Mouse (Mus musculus) forebrain, postnatal 0 days (tissue): ENCODE results near the gene Ccdc33. TPM values are rescaled to one million over a fixed set of nuclear protein-coding genes. Genes with fewer than 3 reads are reported as not detected.

Experiments
- ATAC-seq: fragments of 200-750 bp; cut with Nextera tagmentation; 2 replicates; pipeline ENCODE4 v1.8.0; 2017; ENCODE audit warnings: mild to moderate bottlenecking, moderate library complexity
- DNase-seq: peaks from one replicate; pipeline ENCODE4 v3.0.0-alpha.2; 2015
- H3K27ac ChIP-seq: fragments of 300-500 bp; sonication (generic); 2 replicates; pipeline ENCODE4 v1.5.1; 2014; ENCODE audit warnings: low read depth, mild to moderate bottlenecking, antibody characterized with exemption, low read length, moderate library complexity, mixed read lengths
- H3K27me3 ChIP-seq: fragments of 300-500 bp; sonication (generic); 2 replicates; pipeline ENCODE4 v1.6.1; 2014; ENCODE audit warnings: mild to moderate bottlenecking, low read length, mixed read lengths; ENCODE audit not compliant: insufficient read depth
- H3K36me3 ChIP-seq: fragments of 300-500 bp; sonication (generic); 2 replicates; pipeline ENCODE4 v1.6.1; 2014; ENCODE audit warnings: mild to moderate bottlenecking, moderate library complexity; ENCODE audit not compliant: insufficient read depth
- H3K4me1 ChIP-seq: fragments of 300-500 bp; sonication (generic); 2 replicates; pipeline ENCODE4 v1.6.1; 2014; ENCODE audit warnings: antibody characterized with exemption; ENCODE audit not compliant: insufficient read depth
- H3K4me2 ChIP-seq: fragments of 300-500 bp; sonication (generic); 2 replicates; pipeline ENCODE4 v1.6.1; 2014; ENCODE audit warnings: low read depth, mild to moderate bottlenecking, moderate library complexity
- H3K4me3 ChIP-seq: fragments of 300-500 bp; sonication (generic); 2 replicates; pipeline ENCODE4 v1.5.1; 2014; ENCODE audit warnings: low read depth, low read length, mixed read lengths
- H3K9ac ChIP-seq: fragments of 300-500 bp; sonication (generic); 2 replicates; pipeline ENCODE4 v1.6.1; 2014; ENCODE audit warnings: mild to moderate bottlenecking
- H3K9me3 ChIP-seq: fragments of 300-500 bp; sonication (generic); 2 replicates; pipeline ENCODE4 v1.6.1; 2016; ENCODE audit warnings: low read length
- CTCF ChIP-seq: sonication (generic); IDR thresholded peaks from 2 replicates; pipeline ENCODE4 v1.5.1; 2016; ENCODE audit warnings: antibody characterized with exemption, control low read depth, low read depth
- WGBS: fragments of 180-500 bp; shearing (Covaris S2); extraction: QIAGEN DNeasy Blood & Tissue Kit; methylation state at CpG from one replicate; pipeline ENCODE4 v1.1.7; 2014; 5-methylcytosine and 5-hydroxymethylcytosine counted together
- polyA plus RNA-seq: library from polyadenylated mRNA; unstranded; fragments of >200 nt; fragmentation: Nextera tagmentation; extraction: Ambion mirVana; gene quantifications from 2 replicates; pipeline ENCODE4 v1.2.1, GENCODE M21; 2015
- total RNA-seq: library from RNA; depleted of rRNA; stranded (reverse); fragments of >200 nt; gene quantifications from 2 replicates; pipeline ENCODE4 v1.2.3, GENCODE M21; 2014

The Ccdc33 gene
- total and polyA plus RNA-seq, 2 experiments from 2014 or later: 1.1 to 3.0 TPM

DNA sequence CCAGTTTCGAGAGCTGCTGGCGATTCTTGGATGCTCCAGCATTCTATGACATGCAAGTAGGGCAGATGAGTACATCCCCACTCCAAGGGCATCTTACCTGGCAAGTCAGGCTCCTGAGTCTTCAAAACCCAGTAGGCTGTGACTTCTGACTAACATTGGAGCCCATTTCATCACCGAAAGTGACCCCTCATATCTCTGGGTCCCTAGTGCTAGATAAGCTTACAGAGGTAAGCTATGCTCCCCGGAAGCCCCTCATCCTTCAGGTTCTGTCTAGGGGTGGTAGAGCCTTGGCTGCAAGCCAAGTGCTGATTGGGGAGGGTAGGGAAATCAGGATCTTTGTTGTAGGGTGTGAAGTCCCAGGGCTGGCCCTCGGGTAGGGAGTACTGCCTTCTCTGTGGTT is 89.8 kb downstream of the Ccdc33 start:
- H3K4me3 ChIP-seq: no peak overlapping the region
- H3K27me3 ChIP-seq: no peaks in the 10 kb centered on the region
- H3K4me1 ChIP-seq: no peaks in the 10 kb centered on the region
- 67% methylated on average over 5 of the region's 5 CpGs for WGBS
- ATAC-seq: no peak
- H3K36me3 ChIP-seq: no peaks in the 10 kb centered on the region
- no peak for DNase-seq
- H3K27ac ChIP-seq: no peak overlapping the region
- no peak overlapping the region for H3K4me2 ChIP-seq
- no peak for TF ChIP-seq CTCF
- no peak overlapping the region for H3K9ac ChIP-seq
- no peaks in the 10 kb centered on the region for H3K9me3 ChIP-seq

DNA sequence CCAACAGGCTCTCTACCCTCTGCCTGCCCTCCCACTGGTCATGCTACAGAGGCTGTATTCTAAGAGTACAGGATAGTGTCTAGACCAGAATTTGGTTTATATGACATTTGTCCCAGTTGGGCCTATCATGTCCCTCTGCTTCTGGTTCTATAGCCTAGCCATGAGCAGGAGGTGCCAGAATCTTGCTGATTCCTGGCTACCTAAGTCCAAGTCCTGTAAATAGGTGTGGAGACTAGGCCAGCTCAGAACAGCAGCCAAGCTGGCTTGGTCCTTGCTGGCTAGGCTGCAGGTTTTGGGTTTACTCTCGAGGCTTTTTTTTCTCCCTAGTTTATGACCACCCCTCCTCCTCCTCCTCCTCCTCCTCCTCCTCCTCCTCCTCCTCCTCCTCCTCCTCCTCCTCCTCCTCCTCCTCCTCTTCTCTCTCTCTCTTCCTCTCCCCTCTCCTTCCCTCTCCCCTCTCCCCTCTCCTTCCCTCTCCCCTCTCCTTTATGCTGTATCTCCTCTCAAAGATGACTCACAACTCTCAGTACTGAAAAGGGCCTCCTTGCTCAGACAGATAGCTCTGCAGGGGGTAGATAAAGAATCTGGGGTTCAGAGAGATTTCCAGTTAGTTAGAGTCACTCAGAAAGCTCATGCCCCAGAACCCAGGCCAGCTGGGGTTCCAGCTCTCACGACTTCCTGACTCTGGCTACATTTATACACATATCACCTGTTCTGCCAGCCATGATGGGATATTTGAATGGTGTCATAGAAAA is 91.0 kb downstream of the Ccdc33 start:
- Histone ChIP-seq H3K27me3 (no peaks in the 10 kb centered on the region), H3K4me2 (no peak overlapping the region), H3K9ac (no peak overlapping the region), H3K4me1 (no peaks in the 10 kb centered on the region), H3K27ac (no peak overlapping the region), H3K4me3 (no peak overlapping the region), H3K36me3 (no peaks in the 10 kb centered on the region), H3K9me3 (no peaks in the 10 kb centered on the region)
- WGBS: 41% methylated on average over 2 of the region's 2 CpGs
- ATAC-seq: no peak
- TF ChIP-seq CTCF: no peak
- DNase-seq: no peak

DNA sequence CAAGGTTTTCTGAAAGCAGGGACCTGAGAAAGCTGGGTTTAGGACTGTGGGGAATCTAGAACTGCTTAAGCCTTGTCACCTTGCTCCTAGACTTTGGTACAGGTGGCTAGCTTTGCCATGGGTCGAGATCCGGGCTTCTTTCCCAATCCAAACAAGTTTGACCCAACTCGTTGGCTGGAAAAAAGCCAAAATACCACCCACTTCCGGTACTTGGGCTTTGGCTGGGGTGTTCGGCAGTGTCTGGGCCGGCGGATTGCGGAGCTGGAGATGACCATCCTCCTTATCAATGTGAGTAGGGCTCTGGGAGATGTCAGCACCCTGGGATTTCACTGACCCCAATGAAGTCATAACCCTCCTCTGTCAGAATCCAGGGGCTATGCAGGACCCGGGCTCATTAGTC is 92.6 kb downstream of the Ccdc33 start:
- Histone ChIP-seq H3K27ac (no peak overlapping the region), H3K4me2 (no peak overlapping the region), H3K4me1 (no peaks in the 10 kb centered on the region), H3K9me3 (no peaks in the 10 kb centered on the region), H3K9ac (no peak overlapping the region), H3K4me3 (no peak overlapping the region), H3K36me3 (no peaks in the 10 kb centered on the region), H3K27me3 (no peaks in the 10 kb centered on the region)
- DNase-seq (no peak), ATAC-seq (no peak)
- no peak for TF ChIP-seq CTCF
- WGBS: 90% methylated on average over 9 of the region's 9 CpGs

DNA sequence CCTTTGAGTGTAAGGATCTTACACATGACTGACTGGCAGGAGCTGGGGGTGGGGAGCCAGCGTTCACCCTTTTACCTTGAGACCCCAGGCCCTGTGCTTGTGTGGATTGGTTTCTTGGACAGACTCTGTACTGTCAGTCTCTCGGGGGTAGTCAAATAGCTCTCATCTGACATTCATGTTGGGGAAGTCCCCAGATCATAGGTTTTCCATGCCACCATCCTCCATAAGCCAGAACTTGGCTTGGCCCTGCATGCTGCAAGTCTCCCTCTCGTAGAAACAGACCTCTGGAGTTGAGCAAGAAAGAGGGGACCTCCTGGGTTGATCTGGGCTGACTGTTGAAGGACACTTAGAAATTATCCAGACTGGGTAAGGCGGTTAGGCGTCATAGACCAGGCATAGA is 100.2 kb downstream of the Ccdc33 start:
- no peak for TF ChIP-seq CTCF
- no peak overlapping the region for H3K4me3 ChIP-seq
- no peak overlapping the region for H3K4me2 ChIP-seq
- no peaks in the 10 kb centered on the region for H3K27me3 ChIP-seq
- 88% methylated on average over 5 of the region's 5 CpGs for WGBS
- no peaks in the 10 kb centered on the region for H3K9me3 ChIP-seq
- DNase-seq (no peak), ATAC-seq (no peak)
- H3K27ac ChIP-seq: no peak overlapping the region
- H3K36me3 ChIP-seq: no peaks in the 10 kb centered on the region
- H3K4me1 ChIP-seq: no peaks in the 10 kb centered on the region
- no peak overlapping the region for H3K9ac ChIP-seq

DNA sequence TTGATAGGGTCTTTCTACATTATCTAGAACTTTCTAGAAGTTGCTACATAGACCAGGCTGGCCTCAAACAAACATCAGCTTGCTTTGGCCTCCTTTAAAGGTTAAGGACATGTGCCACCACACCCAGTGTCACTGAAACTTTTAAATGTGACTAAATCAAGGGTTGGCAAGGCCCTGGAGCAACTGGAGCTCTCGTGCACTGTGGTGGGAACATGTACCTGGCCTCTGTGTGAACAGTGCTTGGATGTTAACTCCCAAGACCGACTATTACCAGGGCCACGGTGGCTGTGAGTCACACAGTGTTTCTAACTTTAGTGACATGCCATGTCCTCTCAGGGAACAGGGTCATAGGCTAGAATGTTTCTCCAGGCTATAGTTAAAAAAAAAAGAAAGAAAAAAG is 101.7 kb downstream of the Ccdc33 start:
- no peak overlapping the region for H3K9ac ChIP-seq
- no peaks in the 10 kb centered on the region for H3K36me3 ChIP-seq
- no peak for TF ChIP-seq CTCF
- H3K9me3 ChIP-seq: no peaks in the 10 kb centered on the region
- H3K27me3 ChIP-seq: no peaks in the 10 kb centered on the region
- ATAC-seq (no peak), DNase-seq (no peak)
- no peaks in the 10 kb centered on the region for H3K4me1 ChIP-seq
- no peak overlapping the region for H3K4me3 ChIP-seq
- no peak overlapping the region for H3K27ac ChIP-seq
- WGBS: 75% methylated on average over 3 of the region's 3 CpGs
- no peak overlapping the region for H3K4me2 ChIP-seq

DNA sequence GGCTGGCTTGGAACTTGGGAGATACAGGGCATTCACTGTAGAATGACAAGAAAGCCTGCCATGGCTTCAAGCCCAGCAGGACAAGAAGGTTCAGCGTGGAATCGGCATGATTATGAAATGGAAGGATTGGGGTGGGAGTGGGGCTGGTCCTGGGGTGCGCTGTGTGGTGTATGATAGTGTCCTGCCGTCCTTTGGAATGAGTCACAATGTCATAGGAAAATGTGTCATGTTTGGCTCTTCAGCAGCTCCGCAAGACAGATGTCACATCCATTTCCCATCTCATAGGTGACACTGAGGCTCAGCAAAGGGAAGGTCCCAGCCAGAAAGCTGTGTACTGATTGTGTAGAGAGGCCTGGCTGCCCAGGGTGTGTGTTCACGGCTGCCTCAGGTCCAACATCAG is 102.8 kb downstream of the Ccdc33 start:
- Histone ChIP-seq H3K27ac (no peak overlapping the region), H3K4me2 (no peak overlapping the region), H3K4me3 (no peak overlapping the region), H3K27me3 (no peaks in the 10 kb centered on the region), H3K36me3 (no peaks in the 10 kb centered on the region), H3K9me3 (no peaks in the 10 kb centered on the region), H3K4me1 (no peaks in the 10 kb centered on the region), H3K9ac (no peak overlapping the region)
- no peak for ATAC-seq
- 88% methylated on average over 6 of the region's 6 CpGs for WGBS
- TF ChIP-seq CTCF: no peak
- no peak for DNase-seq

DNA sequence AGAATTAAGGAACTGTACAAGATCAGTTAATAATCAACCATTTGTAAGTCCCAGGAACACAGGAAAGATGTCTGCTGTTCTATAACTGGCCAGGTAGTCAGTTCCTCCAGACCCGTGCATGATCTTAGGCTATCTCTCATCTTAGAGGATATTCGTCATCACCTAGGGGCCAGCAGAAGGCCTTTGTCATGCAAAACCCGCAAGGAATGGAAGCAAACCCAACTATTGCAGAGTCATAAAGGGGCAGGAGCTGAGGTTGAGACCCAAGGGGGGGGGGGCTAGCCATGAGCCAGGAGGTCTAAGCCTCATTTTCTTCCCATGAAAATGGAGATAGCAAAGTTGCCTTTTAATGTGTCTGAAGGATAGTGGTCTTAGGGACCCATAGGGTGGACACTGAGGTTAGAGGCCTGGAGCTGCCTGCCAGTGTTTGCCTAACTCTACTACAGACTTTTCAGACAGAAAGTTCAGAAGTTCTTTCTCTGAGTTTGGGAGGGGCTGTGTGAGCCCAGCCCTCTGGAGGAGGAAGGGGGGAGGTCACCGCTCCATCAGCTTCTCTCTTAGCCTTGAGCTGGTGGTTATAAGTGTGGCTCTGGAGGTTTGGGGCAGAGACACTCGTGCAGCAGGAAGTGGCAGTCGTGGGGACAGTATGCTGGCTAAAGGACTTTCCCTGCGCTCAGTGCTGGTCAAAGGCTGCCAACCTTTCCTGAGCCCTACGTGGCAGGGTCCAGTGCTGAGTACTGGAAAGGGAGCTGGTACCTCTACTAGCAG is 104.0 kb downstream of the Ccdc33 start:
- Histone ChIP-seq H3K4me1 (no peaks in the 10 kb centered on the region), H3K36me3 (no peaks in the 10 kb centered on the region), H3K27me3 (no peaks in the 10 kb centered on the region), H3K9me3 (no peaks in the 10 kb centered on the region), H3K27ac (no peak overlapping the region), H3K4me3 (no peak overlapping the region), H3K9ac (no peak overlapping the region), H3K4me2 (no peak overlapping the region)
- no peak for TF ChIP-seq CTCF
- no peak for DNase-seq
- ATAC-seq: no peak
- 71% methylated on average over 8 of the region's 8 CpGs for WGBS
